ENCODE assay signal across 21 mouse cellular contexts in the genomic region with DNA sequence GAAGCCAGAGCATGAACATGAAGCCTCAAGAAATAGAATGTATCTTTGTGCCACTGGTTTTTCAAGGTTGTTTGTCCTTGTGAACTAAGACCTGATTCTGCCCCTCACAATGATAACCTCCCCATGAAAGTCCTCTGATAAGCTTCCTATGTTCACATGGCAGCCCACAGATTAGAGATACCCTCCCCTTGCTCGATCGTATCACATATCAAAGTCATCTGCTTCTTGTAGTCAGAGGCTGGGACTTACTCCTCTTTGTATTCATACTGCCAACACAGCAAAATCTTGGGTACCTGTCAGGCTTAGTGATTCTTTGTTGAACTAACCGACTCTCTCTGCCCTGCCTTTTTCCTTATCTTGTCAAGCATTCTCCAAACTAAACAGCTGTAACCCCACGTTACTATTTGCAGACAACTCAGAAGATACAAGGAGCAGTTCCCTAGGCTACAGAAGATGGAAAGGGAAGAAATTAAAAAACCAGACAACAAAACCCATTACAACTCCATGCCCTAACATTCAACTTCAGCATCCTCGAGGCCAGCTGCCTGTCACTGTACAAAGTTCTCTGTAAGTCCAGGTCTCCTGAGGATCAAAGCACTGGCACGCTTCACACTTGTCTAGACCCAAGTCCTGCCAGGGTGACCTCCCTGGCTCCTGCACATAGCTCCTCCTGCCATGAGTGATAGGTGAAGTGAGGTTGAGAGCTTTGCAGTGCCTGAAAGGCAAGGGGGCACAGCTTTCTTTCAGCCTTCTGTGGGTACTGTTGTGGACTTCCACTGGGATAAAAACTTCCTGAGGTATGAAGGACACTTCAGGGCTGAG. TPM values are rescaled to one million over a fixed set of nuclear protein-coding genes. Genes with fewer than 3 reads are reported as not detected.
A peak's percentile ranks its signal among the peaks of the same experiment; 100 is the strongest.
DNase-seq lines count a peak whose midpoint lies in the region; ATAC-seq and TF ChIP-seq lines count a peak whose summit lies in the region.
"Had no signal": no experiment of that assay in that cellular context is flagged by ENCODE, and none has a peak within 500 bp of the region (broad histone marks: within the 10 kb centered on the region; RNA-seq: fewer than 3 reads in every experiment).

No protein-coding gene starts in this region.

- H3K27me3 ChIP-seq in heart, embryonic 16.5 days (ENCODE audit: control insufficient read depth, insufficient read depth, low read length), result no peaks in the 10 kb centered on the region
- H3K27me3 ChIP-seq in G1E (ENCODE audit: insufficient read depth, low read length), result no peaks in the 10 kb centered on the region
- no peaks in the 10 kb centered on the region for H3K27me3 ChIP-seq in liver, embryonic 16.5 days (ENCODE audit: control insufficient read depth, insufficient read depth, low read depth, low read length)
- H3K27me3 ChIP-seq: CH12.LX; embryonic facial prominence, embryonic 12.5 days; limb, embryonic 13.5 days; lung, embryonic 15.5 days had no signal

- no peaks in the 10 kb centered on the region for H3K9me3 ChIP-seq in heart, embryonic 16.5 days (replicated peaks; ENCODE audit: control insufficient read depth, low read length)
- H3K9me3 ChIP-seq in G1E (replicated peaks), result no peaks in the 10 kb centered on the region
- no peaks in the 10 kb centered on the region for H3K9me3 ChIP-seq in liver, embryonic 16.5 days (replicated peaks; ENCODE audit: control insufficient read depth, low read length)
- H3K9me3 ChIP-seq: embryonic facial prominence, embryonic 12.5 days; limb, embryonic 13.5 days; lung, embryonic 15.5 days had no signal

- no peak for TF ChIP-seq CTCF in G1E (IDR thresholded peaks at IDR 0.05; ENCODE audit: low read depth, low read length)

- H3K36me3 ChIP-seq in heart, embryonic 16.5 days (ENCODE audit: control insufficient read depth, insufficient read depth), result no peaks in the 10 kb centered on the region
- H3K36me3 ChIP-seq in G1E (replicated peaks), result peaks cover 26% of the 10 kb centered on the region
- no peaks in the 10 kb centered on the region for H3K36me3 ChIP-seq in liver, embryonic 16.5 days (ENCODE audit: control insufficient read depth, insufficient read depth)
- H3K36me3 ChIP-seq: embryonic facial prominence, embryonic 12.5 days; limb, embryonic 13.5 days; lung, embryonic 15.5 days had no signal

- 0 out of 2 replicates have a peak, but pooled peaks have one; percentile 28 for ATAC-seq in heart, embryonic 16.5 days (replicated peaks; ENCODE audit: extremely low read depth, insufficient read depth, low FRiP score)
- ATAC-seq in G1E (ENCODE audit: extremely low read depth, insufficient number of reproducible peaks, low FRiP score, poor library complexity, severe bottlenecking), result peak; percentile 80
- ATAC-seq in liver, embryonic 16.5 days (ENCODE audit: low read depth), result peak; percentile 61
- no peak for ATAC-seq in CD4-positive, CD25-positive, alpha-beta regulatory T cell, adult 4 months
- ATAC-seq: forebrain, embryonic 14.5 days; intestine, embryonic 16.5 days had no signal

- peak; percentile 53 for DNase-seq in adrenal gland, postnatal 10 days
- DNase-seq in adrenal gland, postnatal 4 days (ENCODE audit: low spot score in 2 of 2), result no peak
- DNase-seq in heart, adult 18-20 months, result no peak
- no peak for DNase-seq in G1E (ENCODE audit: low spot score)
- DNase-seq in lung, postnatal 14 days, result no peak
- DNase-seq: cerebellum, postnatal 10 days; kidney, postnatal 10 days; midbrain, embryonic 14.5 days; thymus, postnatal 14 days had no signal

- WGBS in heart, embryonic 16.5 days, result 26% methylated on average over 6 of the region's 6 CpGs
- WGBS in liver, embryonic 16.5 days (ENCODE audit: insufficient replicate concordance), result 19% methylated on average over 6 of the region's 6 CpGs

- peaks cover 25% of the 10 kb centered on the region for H3K4me1 ChIP-seq in heart, embryonic 16.5 days (ENCODE audit: control insufficient read depth, insufficient read depth, low read length)
- peaks cover 71% of the 10 kb centered on the region for H3K4me1 ChIP-seq in G1E (ENCODE audit: insufficient read depth, low read depth, low read length)
- peaks cover 14% of the 10 kb centered on the region for H3K4me1 ChIP-seq in liver, embryonic 16.5 days (ENCODE audit: control insufficient read depth, low read depth, low read length)
- H3K4me1 ChIP-seq: embryonic facial prominence, embryonic 12.5 days had no signal

- no peak overlapping the region for H3K9ac ChIP-seq in heart, embryonic 16.5 days (ENCODE audit: low read length)
- H3K9ac ChIP-seq in liver, embryonic 16.5 days (ENCODE audit: low read depth, low read length), result no peak overlapping the region
- H3K9ac ChIP-seq: embryonic facial prominence, embryonic 12.5 days; hindbrain, embryonic 14.5 days; limb, embryonic 13.5 days; lung, embryonic 15.5 days had no signal

- H3K4me2 ChIP-seq in heart, embryonic 16.5 days (ENCODE audit: low read depth, low read length), result no peak overlapping the region
- H3K4me2 ChIP-seq in liver, embryonic 16.5 days (ENCODE audit: low read depth, low read length), result no peak overlapping the region
- H3K4me2 ChIP-seq: embryonic facial prominence, embryonic 12.5 days; hindbrain, embryonic 14.5 days; limb, embryonic 13.5 days; lung, embryonic 15.5 days had no signal

- H3K27ac ChIP-seq in heart, embryonic 16.5 days (ENCODE audit: low read length), result no peak overlapping the region
- no peak overlapping the region for H3K27ac ChIP-seq in liver, embryonic 16.5 days (ENCODE audit: low read length)
- H3K27ac ChIP-seq: embryonic facial prominence, embryonic 12.5 days; hindbrain, embryonic 14.5 days; limb, embryonic 13.5 days; lung, embryonic 15.5 days; macrophage had no signal

- H3K4me3 ChIP-seq in heart, embryonic 16.5 days (ENCODE audit: low read length), result no peak overlapping the region
- H3K4me3 ChIP-seq in G1E (ENCODE audit: low read depth, low read length), result no peak overlapping the region
- no peak overlapping the region for H3K4me3 ChIP-seq in liver, embryonic 16.5 days (ENCODE audit: low read depth, low read length)
- H3K4me3 ChIP-seq: embryonic facial prominence, embryonic 12.5 days; limb, embryonic 13.5 days; lung, embryonic 15.5 days; myocyte had no signal

RNA-seq across cellular contexts. Expression of a gene that starts 22.3 kb away (rescaled TPM):
- total RNA-seq in adrenal gland, postnatal 10 days (2021), result 1 to 10 TPM; 3.0 to 5.4 TPM
- 1 to 10 TPM; 6.5 to 6.7 TPM for total RNA-seq in adrenal gland, postnatal 4 days (2021)
- polyA plus RNA-seq in heart, embryonic 16.5 days (2015; fragmentation: Nextera tagmentation; extraction: Ambion mirVana), result 5.7 and 6.1 TPM in 2 replicates
- 1 to 10 TPM in 1 of 2 experiments, under 1 TPM in 1; 0.89 to 1.5 TPM for total RNA-seq in heart, adult 18-20 months (2021)
- 30.9 and 33.0 TPM in 2 replicates for total RNA-seq in G1E (2014; fragmentation: Nextera tagmentation)
- total RNA-seq in G1E (2017), result 20.9 TPM in 2 replicates
- 14.2 and 16.4 TPM in 2 replicates for polyA plus RNA-seq in G1E (2012)
- polyA plus RNA-seq in liver, embryonic 16.5 days (2015; fragmentation: Nextera tagmentation; extraction: Ambion mirVana), result 4.6 and 4.7 TPM in 2 replicates
- polyA plus RNA-seq in CD4-positive, CD25-positive, alpha-beta regulatory T cell, adult 4 months (2017; shearing (Covaris generic)), result 10 to 100 TPM; 25.1 to 27.5 TPM
